Mouse (Mus musculus): Measurements from ENCODE around the gene Tmprss6.

Gene Tmprss6

GRCm38 (mm10) chr15:78482518-78482917 is 14.1 kb upstream of the Tmprss6 start:
- no peak for DNase-seq (ENCODE audit: low read depth, low spot score)

- peak; percentile 25 for DNase-seq (ENCODE audit: low read depth, low spot score)
Observed at GRCm38 (mm10) chr15:78481448-78482000, 13.1 kb upstream of the Tmprss6 start.

GRCm38 (mm10) chr15:78480991-78481390 is 12.6 kb upstream of the Tmprss6 start:
- DNase-seq (ENCODE audit: low read depth, low spot score) = no peak

GRCm38 (mm10) chr15:78480111-78480510 is 11.7 kb upstream of the Tmprss6 start:
- no peak for DNase-seq (ENCODE audit: low read depth, low spot score)

- DNase-seq (ENCODE audit: low read depth, low spot score) = peak; percentile 30
Observed at GRCm38 (mm10) chr15:78479470-78479869, 11.0 kb upstream of the Tmprss6 start.

GRCm38 (mm10) chr15:78478073-78478472 is 9.6 kb upstream of the Tmprss6 start:
- no peak for DNase-seq (ENCODE audit: low read depth, low spot score)

- no peak for DNase-seq (ENCODE audit: low read depth, low spot score)
Observed at GRCm38 (mm10) chr15:78476878-78477277, 8.4 kb upstream of the Tmprss6 start.

GRCm38 (mm10) chr15:78475604-78476031 is 7.2 kb upstream of the Tmprss6 start:
- peak; percentile 59 for DNase-seq (ENCODE audit: low read depth, low spot score)

GRCm38 (mm10) chr15:78473442-78473841 is 5.0 kb upstream of the Tmprss6 start:
- DNase-seq (ENCODE audit: low read depth, low spot score) = peak; percentile 25

GRCm38 (mm10) chr15:78471902-78472301 is 3.5 kb upstream of the Tmprss6 start:
- no peak for DNase-seq (ENCODE audit: low read depth, low spot score)

- DNase-seq (ENCODE audit: low read depth, low spot score) = no peak
Observed at GRCm38 (mm10) chr15:78470495-78471276, 2.3 kb upstream of the Tmprss6 start.

- no peak for DNase-seq (ENCODE audit: low read depth, low spot score)
Observed at GRCm38 (mm10) chr15:78467570-78467969, 864 bp downstream of the Tmprss6 start.

- DNase-seq (ENCODE audit: low read depth, low spot score) = no peak
Observed at GRCm38 (mm10) chr15:78466809-78467208, 1.6 kb downstream of the Tmprss6 start.

- DNase-seq (ENCODE audit: low read depth, low spot score) = no peak
Observed at GRCm38 (mm10) chr15:78462981-78463380, 5.5 kb downstream of the Tmprss6 start.

GRCm38 (mm10) chr15:78457193-78457592 is 11.2 kb downstream of the Tmprss6 start:
- no peak for DNase-seq (ENCODE audit: low read depth, low spot score)

GRCm38 (mm10) chr15:78456051-78456450 is 12.4 kb downstream of the Tmprss6 start:
- DNase-seq (ENCODE audit: low read depth, low spot score) = no peak

GRCm38 (mm10) chr15:78455168-78455567 is 13.3 kb downstream of the Tmprss6 start:
- no peak for DNase-seq (ENCODE audit: low read depth, low spot score)

GRCm38 (mm10) chr15:78452929-78453328 is 15.5 kb downstream of the Tmprss6 start:
- no peak for DNase-seq (ENCODE audit: low read depth, low spot score)

GRCm38 (mm10) chr15:78451201-78451600 is 17.2 kb downstream of the Tmprss6 start:
- DNase-seq (ENCODE audit: low read depth, low spot score) = no peak

GRCm38 (mm10) chr15:78450419-78450768 is 18.0 kb downstream of the Tmprss6 start:
- DNase-seq (ENCODE audit: low read depth, low spot score) = no peak

GRCm38 (mm10) chr15:78449694-78450418 is 18.6 kb downstream of the Tmprss6 start:
- DNase-seq (ENCODE audit: low read depth, low spot score) = peak; percentile 91

- DNase-seq (ENCODE audit: low read depth, low spot score) = no peak
Observed at GRCm38 (mm10) chr15:78449131-78449530, 19.3 kb downstream of the Tmprss6 start.
